Mouse (Mus musculus) kidney, adult 2 months (tissue): Measurements from ENCODE around the gene Gm28051.

Source experiments
- CTCF ChIP-seq: fragments of 200-500 bp; conservative IDR thresholded peaks from 2 replicates; pipeline ENCODE4 v1.5.1; 2011; ENCODE audit warnings: low read depth, mild to moderate bottlenecking, control low read depth, low read length, moderate library complexity, mixed read lengths; ENCODE audit not compliant: insufficient read depth, insufficient read length
- POLR2A ChIP-seq: fragments of 200-500 bp; IDR thresholded peaks from one replicate; pipeline ENCODE4 v1.6.1; 2011; ENCODE audit warnings: low read depth, low read length, control low read depth

DNA sequence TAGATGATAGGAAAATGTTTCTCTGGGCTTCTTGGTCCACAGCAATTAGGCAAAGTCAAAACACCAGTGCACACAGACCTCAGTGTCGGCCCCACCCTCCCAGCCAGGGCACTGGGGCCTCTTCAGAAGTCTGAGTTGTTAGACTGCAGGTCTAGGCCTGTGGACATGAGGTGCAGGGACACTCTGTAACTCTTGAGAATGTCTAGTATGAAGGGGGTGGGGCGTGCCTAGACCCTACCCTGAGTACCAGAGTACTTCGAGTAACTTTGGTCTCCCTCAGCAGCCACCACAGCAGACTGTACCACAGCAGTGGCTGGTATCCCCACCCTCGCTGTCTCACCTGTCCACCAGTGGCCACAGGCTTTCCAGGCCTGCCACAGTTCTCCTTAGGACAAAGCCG is 71.2 kb downstream of the Gm28051 start:
- no peak for TF ChIP-seq CTCF
- TF ChIP-seq POLR2A: no peak
